Mouse (Mus musculus): Measurements from ENCODE around the gene D430041D05Rik. TPM values are rescaled to one million over a fixed set of nuclear protein-coding genes. Genes with fewer than 3 reads are reported as not detected.

Gene D430041D05Rik
- polyA plus RNA-seq, 1 experiment from 2014 or later = 0.18 TPM

DNA sequence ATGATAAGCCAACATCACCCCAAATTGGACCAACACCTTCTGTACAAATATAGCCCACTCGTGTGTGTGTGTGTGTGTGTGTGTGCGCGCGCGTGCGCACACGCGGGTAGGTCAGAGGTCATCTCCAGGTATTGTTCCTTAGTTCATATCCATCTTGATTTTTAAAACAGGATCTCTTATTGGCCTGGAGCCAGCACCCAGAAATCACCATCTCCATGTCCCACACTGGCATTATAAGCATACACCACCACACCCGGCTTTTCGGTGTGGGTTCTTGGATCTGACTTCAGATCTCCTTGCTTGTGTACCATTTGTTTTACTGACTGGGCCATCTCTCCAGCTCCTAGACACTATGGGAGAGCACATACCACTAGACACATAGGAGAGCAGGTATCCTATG lies 91.4 kb downstream of the D430041D05Rik start:
- no peak overlapping the region for H3K9ac ChIP-seq (ENCODE audit: low read length)
- no peaks in the 10 kb centered on the region for H3K4me1 ChIP-seq (ENCODE audit: control insufficient read depth, insufficient read depth, low read length)
- no peaks in the 10 kb centered on the region for H3K27me3 ChIP-seq (ENCODE audit: control insufficient read depth, insufficient read depth, low read length)
- WGBS = 89% methylated on average over 10 of the region's 10 CpGs
- no peak overlapping the region for H3K4me3 ChIP-seq (replicated peaks; ENCODE audit: low read length)
- no peaks in the 10 kb centered on the region for H3K36me3 ChIP-seq (ENCODE audit: control insufficient read depth, insufficient read depth, low read length)
- no peak overlapping the region for H3K27ac ChIP-seq (ENCODE audit: low read length)
- no peaks in the 10 kb centered on the region for H3K9me3 ChIP-seq (replicated peaks; ENCODE audit: control insufficient read depth, low read length)
- no peak overlapping the region for H3K4me2 ChIP-seq (ENCODE audit: low read depth, low read length)
- ATAC-seq (ENCODE audit: insufficient read depth, low FRiP score) = no peak

DNA sequence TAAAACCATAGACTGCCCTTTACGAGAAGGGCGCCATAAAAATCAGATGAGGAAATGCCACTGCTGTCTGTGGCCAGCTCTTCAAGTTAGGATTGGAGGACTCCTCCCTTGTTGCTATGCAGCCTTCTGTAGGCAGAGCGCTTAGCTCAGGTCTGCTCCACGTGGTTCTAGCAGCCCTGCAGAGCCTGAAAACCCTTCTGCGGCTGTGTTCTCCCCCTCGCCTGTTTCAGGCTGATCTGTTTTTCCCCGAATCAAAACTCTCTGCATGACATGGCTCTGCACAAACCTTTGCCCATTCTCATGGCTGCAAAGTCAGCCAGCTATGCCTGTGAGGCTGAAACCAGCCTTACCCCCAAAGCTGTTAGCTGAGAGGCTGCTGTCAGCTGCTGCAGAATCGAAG lies 91.9 kb downstream of the D430041D05Rik start:
- WGBS = 46% methylated on average over 8 of the region's 8 CpGs
- ATAC-seq (ENCODE audit: insufficient read depth, low FRiP score) = no peak
- H3K4me3 ChIP-seq (replicated peaks; ENCODE audit: low read length) = no peak overlapping the region
- no peaks in the 10 kb centered on the region for H3K9me3 ChIP-seq (replicated peaks; ENCODE audit: control insufficient read depth, low read length)
- no peak overlapping the region for H3K4me2 ChIP-seq (ENCODE audit: low read depth, low read length)
- H3K27me3 ChIP-seq (ENCODE audit: control insufficient read depth, insufficient read depth, low read length) = no peaks in the 10 kb centered on the region
- H3K4me1 ChIP-seq (ENCODE audit: control insufficient read depth, insufficient read depth, low read length) = no peaks in the 10 kb centered on the region
- no peak overlapping the region for H3K9ac ChIP-seq (ENCODE audit: low read length)
- no peak overlapping the region for H3K27ac ChIP-seq (ENCODE audit: low read length)
- no peaks in the 10 kb centered on the region for H3K36me3 ChIP-seq (ENCODE audit: control insufficient read depth, insufficient read depth, low read length)

DNA sequence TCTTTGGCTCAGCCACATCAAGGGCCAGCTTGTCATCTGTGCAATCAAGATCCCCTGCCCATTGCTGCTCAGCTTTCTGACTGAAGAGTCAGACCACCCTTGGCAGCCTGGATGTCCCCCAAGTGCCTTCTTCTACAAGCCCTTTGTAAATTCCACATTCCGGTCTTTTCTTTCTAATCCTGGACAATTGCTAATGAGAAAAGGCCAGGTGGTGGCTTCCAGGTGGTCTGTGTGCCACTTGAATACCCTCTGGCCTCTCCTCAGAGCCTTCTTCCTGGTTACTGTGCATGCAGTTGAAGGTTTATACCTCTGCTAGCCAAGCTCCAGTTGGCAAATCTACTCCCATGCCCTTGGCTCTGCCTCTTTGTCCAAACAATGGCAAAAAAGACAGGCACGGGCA lies 92.6 kb downstream of the D430041D05Rik start:
- Histone ChIP-seq H3K4me1 (ENCODE audit: control insufficient read depth, insufficient read depth, low read length) (no peaks in the 10 kb centered on the region), H3K9ac (ENCODE audit: low read length) (no peak overlapping the region), H3K4me3 (replicated peaks; ENCODE audit: low read length) (no peak overlapping the region), H3K27me3 (ENCODE audit: control insufficient read depth, insufficient read depth, low read length) (no peaks in the 10 kb centered on the region), H3K27ac (ENCODE audit: low read length) (no peak overlapping the region), H3K9me3 (replicated peaks; ENCODE audit: control insufficient read depth, low read length) (no peaks in the 10 kb centered on the region), H3K36me3 (ENCODE audit: control insufficient read depth, insufficient read depth, low read length) (no peaks in the 10 kb centered on the region), H3K4me2 (ENCODE audit: low read depth, low read length) (no peak overlapping the region)
- 81% methylated on average over 2 of the region's 2 CpGs for WGBS
- no peak for ATAC-seq (ENCODE audit: insufficient read depth, low FRiP score)

DNA sequence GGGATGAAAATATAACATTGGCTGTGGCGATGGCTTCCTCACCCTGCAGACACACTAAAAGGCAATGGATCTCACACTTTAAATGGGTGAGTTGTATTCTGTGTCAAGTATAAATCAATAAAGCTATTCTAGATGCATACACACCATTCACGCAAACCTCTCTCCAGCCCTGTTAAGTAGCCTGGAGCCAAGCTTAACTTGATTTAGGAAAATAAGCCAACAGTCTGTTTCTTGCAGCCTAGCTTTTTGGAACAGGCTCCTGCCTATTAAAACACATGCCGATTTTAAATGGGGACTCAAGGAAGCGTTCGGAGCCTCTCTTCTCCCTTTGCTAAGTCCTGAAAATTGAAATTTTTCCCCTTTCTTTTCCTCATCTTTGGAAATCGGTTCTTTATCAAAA lies 93.2 kb downstream of the D430041D05Rik start:
- Histone ChIP-seq H3K9me3 (replicated peaks; ENCODE audit: control insufficient read depth, low read length) (no peaks in the 10 kb centered on the region), H3K4me2 (ENCODE audit: low read depth, low read length) (no peak overlapping the region), H3K27ac (ENCODE audit: low read length) (no peak overlapping the region), H3K4me1 (ENCODE audit: control insufficient read depth, insufficient read depth, low read length) (no peaks in the 10 kb centered on the region), H3K36me3 (ENCODE audit: control insufficient read depth, insufficient read depth, low read length) (no peaks in the 10 kb centered on the region), H3K27me3 (ENCODE audit: control insufficient read depth, insufficient read depth, low read length) (no peaks in the 10 kb centered on the region), H3K9ac (ENCODE audit: low read length) (no peak overlapping the region), H3K4me3 (replicated peaks; ENCODE audit: low read length) (no peak overlapping the region)
- WGBS = 75% methylated on average over 6 of the region's 6 CpGs
- no peak for ATAC-seq (ENCODE audit: insufficient read depth, low FRiP score)

DNA sequence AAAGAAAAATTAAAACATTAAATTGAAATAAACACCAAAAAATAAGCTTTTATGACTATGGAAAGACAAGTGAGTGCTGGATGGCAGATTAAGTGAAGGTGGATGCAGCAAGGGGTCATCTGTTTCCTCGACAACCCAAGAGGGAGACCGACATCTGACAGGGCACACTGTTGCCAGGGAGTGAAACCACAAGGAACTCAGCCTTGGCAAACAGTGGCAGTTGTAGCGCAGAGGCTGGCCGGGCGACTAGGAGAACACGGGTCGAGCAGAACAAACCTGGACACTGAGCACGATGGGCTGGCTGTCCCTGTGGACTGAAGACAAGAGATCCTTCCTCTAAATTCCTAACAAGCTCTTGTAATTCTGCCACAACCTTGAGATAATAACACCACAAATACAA lies 94.3 kb downstream of the D430041D05Rik start:
- Histone ChIP-seq H3K36me3 (ENCODE audit: control insufficient read depth, insufficient read depth, low read length) (no peaks in the 10 kb centered on the region), H3K27ac (ENCODE audit: low read length) (no peak overlapping the region), H3K9ac (ENCODE audit: low read length) (no peak overlapping the region), H3K9me3 (replicated peaks; ENCODE audit: control insufficient read depth, low read length) (no peaks in the 10 kb centered on the region), H3K4me3 (replicated peaks; ENCODE audit: low read length) (no peak overlapping the region), H3K4me1 (ENCODE audit: control insufficient read depth, insufficient read depth, low read length) (no peaks in the 10 kb centered on the region), H3K27me3 (ENCODE audit: control insufficient read depth, insufficient read depth, low read length) (no peaks in the 10 kb centered on the region), H3K4me2 (ENCODE audit: low read depth, low read length) (no peak overlapping the region)
- WGBS = 80% methylated on average over 8 of the region's 8 CpGs
- no peak for ATAC-seq (ENCODE audit: insufficient read depth, low FRiP score)

DNA sequence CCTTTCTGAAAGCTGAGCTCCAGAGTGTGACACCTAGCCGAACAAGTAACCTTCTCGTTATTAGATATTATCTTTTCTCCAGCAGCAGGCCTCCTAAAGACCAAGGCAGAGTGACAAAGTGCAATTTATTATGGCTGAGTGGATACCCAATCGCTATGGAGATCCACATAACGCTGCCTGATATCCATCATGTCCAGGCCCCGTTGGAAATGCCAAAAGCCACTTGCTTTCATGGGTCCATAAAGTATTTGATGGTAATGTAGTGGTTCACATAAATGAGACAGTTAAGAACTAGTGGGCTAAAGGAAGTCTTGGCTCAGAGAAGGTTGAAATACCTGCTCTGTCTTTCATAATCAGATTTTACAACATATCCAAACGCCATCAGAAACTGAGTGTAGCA lies 97.6 kb downstream of the D430041D05Rik start:
- H3K36me3 ChIP-seq (ENCODE audit: control insufficient read depth, insufficient read depth, low read length) = no peaks in the 10 kb centered on the region
- H3K9ac ChIP-seq (ENCODE audit: low read length) = no peak overlapping the region
- H3K9me3 ChIP-seq (replicated peaks; ENCODE audit: control insufficient read depth, low read length) = no peaks in the 10 kb centered on the region
- no peak overlapping the region for H3K27ac ChIP-seq (ENCODE audit: low read length)
- no peaks in the 10 kb centered on the region for H3K4me1 ChIP-seq (ENCODE audit: control insufficient read depth, insufficient read depth, low read length)
- H3K27me3 ChIP-seq (ENCODE audit: control insufficient read depth, insufficient read depth, low read length) = no peaks in the 10 kb centered on the region
- no peak overlapping the region for H3K4me3 ChIP-seq (replicated peaks; ENCODE audit: low read length)
- no peak overlapping the region for H3K4me2 ChIP-seq (ENCODE audit: low read depth, low read length)
- 75% methylated on average over 6 of the region's 6 CpGs for WGBS
- ATAC-seq (ENCODE audit: insufficient read depth, low FRiP score) = no peak

DNA sequence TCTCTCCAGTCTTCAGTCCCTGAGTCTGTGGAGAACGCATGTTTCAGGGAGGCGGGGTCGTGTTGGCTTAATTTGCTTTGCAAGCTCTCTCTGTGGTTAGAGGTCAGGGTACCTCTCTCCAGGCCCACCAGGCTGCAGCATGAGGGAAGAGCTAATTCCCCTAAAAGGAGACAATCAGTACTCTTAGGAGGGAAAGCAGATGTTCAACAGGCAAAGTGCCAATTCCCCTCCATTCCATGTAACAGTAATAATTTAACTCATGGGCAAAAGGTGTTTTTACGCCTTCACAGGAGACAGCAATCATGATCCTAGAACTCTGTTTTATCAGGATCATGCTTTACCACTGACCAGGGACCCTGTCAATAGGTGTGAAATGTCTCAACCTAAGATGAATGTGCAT lies 103.7 kb downstream of the D430041D05Rik start:
- H3K9me3 ChIP-seq (replicated peaks; ENCODE audit: control insufficient read depth, low read length) = no peaks in the 10 kb centered on the region
- H3K4me2 ChIP-seq (ENCODE audit: low read depth, low read length) = no peak overlapping the region
- 46% methylated on average over 4 of the region's 4 CpGs for WGBS
- H3K9ac ChIP-seq (ENCODE audit: low read length) = no peak overlapping the region
- H3K4me3 ChIP-seq (replicated peaks; ENCODE audit: low read length) = no peak overlapping the region
- no peaks in the 10 kb centered on the region for H3K4me1 ChIP-seq (ENCODE audit: control insufficient read depth, insufficient read depth, low read length)
- H3K36me3 ChIP-seq (ENCODE audit: control insufficient read depth, insufficient read depth, low read length) = no peaks in the 10 kb centered on the region
- no peak for ATAC-seq (ENCODE audit: insufficient read depth, low FRiP score)
- H3K27ac ChIP-seq (ENCODE audit: low read length) = no peak overlapping the region
- no peaks in the 10 kb centered on the region for H3K27me3 ChIP-seq (ENCODE audit: control insufficient read depth, insufficient read depth, low read length)

DNA sequence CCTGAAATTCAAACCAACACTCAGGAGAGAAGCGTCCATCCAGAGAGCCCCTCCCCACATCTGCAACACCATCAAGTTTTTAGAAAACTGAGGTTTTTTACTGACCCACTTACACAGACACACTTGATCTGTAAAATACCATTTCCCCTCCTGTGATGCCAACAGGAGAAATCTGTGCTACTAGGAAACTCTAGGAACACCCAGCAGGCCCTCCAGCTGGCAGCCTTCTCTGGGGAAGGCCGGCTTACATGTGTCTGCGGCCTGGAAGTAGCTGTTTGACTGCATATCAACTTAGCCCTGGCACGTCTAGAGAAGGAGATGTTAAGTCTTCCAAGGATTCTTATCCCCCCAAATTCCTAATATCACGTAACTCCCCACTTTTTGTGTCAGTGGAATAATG lies 105.1 kb downstream of the D430041D05Rik start:
- 71% methylated on average over 5 of the region's 5 CpGs for WGBS
- no peaks in the 10 kb centered on the region for H3K27me3 ChIP-seq (ENCODE audit: control insufficient read depth, insufficient read depth, low read length)
- H3K4me1 ChIP-seq (ENCODE audit: control insufficient read depth, insufficient read depth, low read length) = no peaks in the 10 kb centered on the region
- H3K9me3 ChIP-seq (replicated peaks; ENCODE audit: control insufficient read depth, low read length) = no peaks in the 10 kb centered on the region
- no peak for ATAC-seq (ENCODE audit: insufficient read depth, low FRiP score)
- H3K27ac ChIP-seq (ENCODE audit: low read length) = no peak overlapping the region
- no peak overlapping the region for H3K4me3 ChIP-seq (replicated peaks; ENCODE audit: low read length)
- no peaks in the 10 kb centered on the region for H3K36me3 ChIP-seq (ENCODE audit: control insufficient read depth, insufficient read depth, low read length)
- H3K4me2 ChIP-seq (ENCODE audit: low read depth, low read length) = no peak overlapping the region
- no peak overlapping the region for H3K9ac ChIP-seq (ENCODE audit: low read length)

DNA sequence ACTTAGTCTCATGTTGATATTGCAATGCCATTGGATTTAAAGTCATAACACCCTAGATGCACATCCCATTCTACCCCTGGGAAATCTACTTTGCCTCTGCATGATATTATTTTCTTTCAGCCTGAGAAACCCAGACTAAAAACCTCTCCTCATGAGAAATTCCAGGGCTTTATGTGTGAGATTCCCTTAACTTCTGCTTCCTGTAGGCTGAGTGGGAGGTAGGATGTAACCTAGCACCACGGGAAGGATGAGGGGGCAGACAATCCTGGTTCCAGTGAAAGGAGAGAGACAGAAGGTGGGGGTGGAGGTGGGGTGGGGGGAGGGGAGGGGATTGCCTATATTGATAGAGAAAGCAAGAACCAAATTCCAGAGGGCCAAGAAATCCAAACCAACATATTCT lies 110.9 kb downstream of the D430041D05Rik start:
- Histone ChIP-seq H3K4me3 (replicated peaks; ENCODE audit: low read length) (no peak overlapping the region), H3K9me3 (replicated peaks; ENCODE audit: control insufficient read depth, low read length) (no peaks in the 10 kb centered on the region), H3K27me3 (ENCODE audit: control insufficient read depth, insufficient read depth, low read length) (no peaks in the 10 kb centered on the region), H3K36me3 (ENCODE audit: control insufficient read depth, insufficient read depth, low read length) (no peaks in the 10 kb centered on the region), H3K4me2 (ENCODE audit: low read depth, low read length) (no peak overlapping the region), H3K4me1 (ENCODE audit: control insufficient read depth, insufficient read depth, low read length) (no peaks in the 10 kb centered on the region), H3K27ac (ENCODE audit: low read length) (no peak overlapping the region), H3K9ac (ENCODE audit: low read length) (no peak overlapping the region)
- WGBS = 56% methylated on average over 1 of the region's 1 CpGs
- no peak for ATAC-seq (ENCODE audit: insufficient read depth, low FRiP score)

DNA sequence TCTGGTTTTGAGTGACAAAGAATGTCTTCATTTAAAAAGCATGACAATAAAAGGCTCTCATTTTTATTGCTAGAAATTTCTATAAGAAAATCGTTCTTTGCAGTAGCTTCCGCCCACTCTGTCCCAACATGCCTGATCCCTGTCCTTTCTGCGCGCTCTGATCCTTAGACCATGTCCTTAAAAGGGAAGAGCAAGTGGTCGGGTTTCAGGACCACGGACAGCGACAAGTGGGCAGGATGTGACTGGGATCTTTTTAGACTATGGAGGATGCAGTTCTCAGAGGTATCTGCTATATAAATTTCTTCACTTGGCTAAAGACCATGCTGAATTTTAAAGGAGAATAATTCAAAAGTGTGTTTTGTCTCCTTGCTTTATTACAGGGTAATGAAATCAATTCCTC lies 111.7 kb downstream of the D430041D05Rik start:
- Histone ChIP-seq H3K9ac (ENCODE audit: low read length) (no peak overlapping the region), H3K36me3 (ENCODE audit: control insufficient read depth, insufficient read depth, low read length) (no peaks in the 10 kb centered on the region), H3K4me1 (ENCODE audit: control insufficient read depth, insufficient read depth, low read length) (no peaks in the 10 kb centered on the region), H3K4me2 (ENCODE audit: low read depth, low read length) (no peak overlapping the region), H3K9me3 (replicated peaks; ENCODE audit: control insufficient read depth, low read length) (no peaks in the 10 kb centered on the region), H3K4me3 (replicated peaks; ENCODE audit: low read length) (no peak overlapping the region), H3K27me3 (ENCODE audit: control insufficient read depth, insufficient read depth, low read length) (no peaks in the 10 kb centered on the region), H3K27ac (ENCODE audit: low read length) (no peak overlapping the region)
- peak; percentile 58; the same call in 1 of the 2 replicates for ATAC-seq (ENCODE audit: insufficient read depth, low FRiP score)
- 10% methylated on average over 7 of the region's 7 CpGs for WGBS
